Mouse (Mus musculus): ENCODE measurements around the gene Dpp8.

DNA sequence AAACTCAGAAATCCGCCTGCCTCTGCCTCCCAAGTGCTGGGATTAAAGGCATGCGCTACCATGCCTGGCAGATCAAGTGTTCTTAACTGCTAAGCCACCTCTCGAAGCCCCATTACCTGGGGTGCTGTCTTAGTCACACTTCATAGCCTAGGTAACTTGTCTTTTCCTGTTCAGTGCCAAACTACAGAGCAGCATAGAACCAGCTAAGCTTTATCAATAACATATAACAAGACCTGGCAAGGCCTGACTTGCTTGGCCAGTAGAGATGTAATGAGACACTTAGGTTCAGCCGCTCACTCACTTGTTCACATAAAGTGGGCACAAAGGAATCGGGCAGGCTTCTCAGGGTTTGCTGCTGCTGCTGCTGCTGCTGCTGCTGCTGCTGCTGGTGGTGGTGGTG lies 3.9 kb upstream of the Dpp8 start:
- TF ChIP-seq CTCF (IDR thresholded peaks at IDR 0.05; ENCODE audit: insufficient read depth, low read length) (no peak), POLR2A (IDR thresholded peaks at IDR 0.05; ENCODE audit: borderline replicate concordance, extremely low read depth, low read depth, low read length) (no peak)
